Mouse (Mus musculus): ENCODE results near the gene 4833427G06Rik.

DNA sequence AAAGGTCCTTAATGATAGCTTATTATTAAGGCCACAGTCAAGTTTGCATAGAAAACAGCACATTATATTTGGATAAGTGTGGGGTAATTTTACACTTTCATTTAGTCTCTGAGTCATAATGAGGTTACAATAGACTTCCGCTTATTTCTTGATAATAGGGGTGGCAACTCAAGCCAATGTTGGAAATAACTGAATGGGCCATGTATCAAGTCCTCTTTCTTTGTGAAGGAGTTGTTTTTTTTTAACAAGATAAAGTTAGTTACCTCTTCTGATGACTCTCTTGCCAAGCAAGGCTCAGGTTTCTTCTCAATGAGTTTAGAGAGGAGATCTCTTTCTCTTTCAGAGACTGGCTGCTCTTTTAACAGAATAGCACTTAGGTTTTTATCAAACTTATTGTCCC is 36.4 kb upstream of the 4833427G06Rik start:
- TF ChIP-seq CTCF (IDR thresholded peaks at IDR 0.05; ENCODE audit: low read depth, low read length) (no peak), POLR2A (IDR thresholded peaks at IDR 0.05; ENCODE audit: insufficient read depth, low read length) (no peak), EP300 (IDR thresholded peaks at IDR 0.05; ENCODE audit: insufficient read depth, low read depth, low read length) (no peak)
